Mouse (Mus musculus) large intestine, adult 2 months (tissue): ENCODE measurements around the gene Prr5l. TPM values are rescaled to one million over a fixed set of nuclear protein-coding genes. Genes with fewer than 3 reads are reported as not detected.

ENCODE experiments used
- DNase-seq: peaks from one replicate; pipeline ENCODE4 v3.0.0-alpha.2; 2012; ENCODE audit warnings: low read depth, low spot score
- WGBS: fragments of 180-500 bp; shearing (Covaris S2); methylation state at CpG from one replicate; pipeline ENCODE4 v1.1.7; 2018; 5-methylcytosine and 5-hydroxymethylcytosine counted together
- polyA plus RNA-seq: library from polyadenylated mRNA; depleted of rRNA; stranded (reverse); fragments of >200 nt; gene quantifications from 2 replicates; pipeline ENCODE4 v1.2.3, GENCODE M21; 2012

Prr5l gene
- polyA plus RNA-seq, 1 experiment, result 1.7 TPM

- DNase-seq, result peak; percentile 92
- WGBS, result 12% methylated on average over 22 of the region's 22 CpGs
Measured at GRCm38 (mm10) chr2:101885768-101886438, 3.1 kb upstream of the Prr5l start, which contains the start of gene Commd9. TSS of gene Commd9 (plus strand) at chr2:101886247.

- DNase-seq, result no peak
- 59% methylated on average over 2 of the region's 2 CpGs for WGBS
Measured at GRCm38 (mm10) chr2:101884286-101884685, 1.5 kb upstream of the Prr5l start.

GRCm38 (mm10) chr2:101881471-101882162 is 1.2 kb downstream of the Prr5l start:
- 69% methylated on average over 9 of the region's 9 CpGs for WGBS
- DNase-seq, result no peak

GRCm38 (mm10) chr2:101871179-101871578 is 11.6 kb downstream of the Prr5l start:
- 18% methylated on average over 14 of the region's 14 CpGs for WGBS

GRCm38 (mm10) chr2:101868683-101869082 is 14.1 kb downstream of the Prr5l start:
- 60% methylated on average over 4 of the region's 4 CpGs for WGBS
- DNase-seq, result no peak

More at GRCm38 (mm10) chr2:101871179-101871578, 11.6 kb downstream of the Prr5l start:
- DNase-seq, result peak; percentile 18

GRCm38 (mm10) chr2:101862219-101863123 is 20.4 kb downstream of the Prr5l start:
- 47% methylated on average over 15 of the region's 15 CpGs for WGBS
- DNase-seq, result no peak

GRCm38 (mm10) chr2:101860920-101861485 is 21.8 kb downstream of the Prr5l start:
- WGBS, result 87% methylated on average over 3 of the region's 3 CpGs

GRCm38 (mm10) chr2:101856174-101856573 is 26.7 kb downstream of the Prr5l start:
- DNase-seq, result no peak
- 75% methylated on average over 9 of the region's 9 CpGs for WGBS

More at GRCm38 (mm10) chr2:101860920-101861485, 21.8 kb downstream of the Prr5l start:
- no peak for DNase-seq

GRCm38 (mm10) chr2:101854792-101855191 is 28.0 kb downstream of the Prr5l start:
- DNase-seq, result no peak
- 79% methylated on average over 7 of the region's 7 CpGs for WGBS

- WGBS, result 76% methylated on average over 7 of the region's 7 CpGs
- DNase-seq, result no peak
Measured at GRCm38 (mm10) chr2:101842756-101843155, 40.1 kb downstream of the Prr5l start.

- no peak for DNase-seq
- 80% methylated on average over 9 of the region's 9 CpGs for WGBS
Measured at GRCm38 (mm10) chr2:101834816-101835523, 47.9 kb downstream of the Prr5l start.

- 55% methylated on average over 9 of the region's 9 CpGs for WGBS
- no peak for DNase-seq
Measured at GRCm38 (mm10) chr2:101832361-101832760, 50.5 kb downstream of the Prr5l start.

- WGBS, result 83% methylated on average over 5 of the region's 5 CpGs
- no peak for DNase-seq
Measured at GRCm38 (mm10) chr2:101831851-101832250, 51.0 kb downstream of the Prr5l start.

- WGBS, result 33% methylated on average over 9 of the region's 9 CpGs
- no peak for DNase-seq
Measured at GRCm38 (mm10) chr2:101830186-101830915, 52.5 kb downstream of the Prr5l start.

- WGBS, result 81% methylated on average over 4 of the region's 4 CpGs
- no peak for DNase-seq
Measured at GRCm38 (mm10) chr2:101829013-101829412, 53.8 kb downstream of the Prr5l start.

GRCm38 (mm10) chr2:101828057-101828643 is 54.7 kb downstream of the Prr5l start:
- DNase-seq, result peak; percentile 14
- WGBS, result 14% methylated on average over 5 of the region's 5 CpGs

GRCm38 (mm10) chr2:101827626-101828025 is 55.2 kb downstream of the Prr5l start:
- no peak for DNase-seq
- 16% methylated on average over 5 of the region's 5 CpGs for WGBS

- no peak for DNase-seq
- WGBS, result 50% methylated on average over 3 of the region's 3 CpGs
Measured at GRCm38 (mm10) chr2:101826950-101827600, 55.8 kb downstream of the Prr5l start.
